Mouse (Mus musculus): ENCODE results near the gene Esrrg.

The Esrrg gene

DNA sequence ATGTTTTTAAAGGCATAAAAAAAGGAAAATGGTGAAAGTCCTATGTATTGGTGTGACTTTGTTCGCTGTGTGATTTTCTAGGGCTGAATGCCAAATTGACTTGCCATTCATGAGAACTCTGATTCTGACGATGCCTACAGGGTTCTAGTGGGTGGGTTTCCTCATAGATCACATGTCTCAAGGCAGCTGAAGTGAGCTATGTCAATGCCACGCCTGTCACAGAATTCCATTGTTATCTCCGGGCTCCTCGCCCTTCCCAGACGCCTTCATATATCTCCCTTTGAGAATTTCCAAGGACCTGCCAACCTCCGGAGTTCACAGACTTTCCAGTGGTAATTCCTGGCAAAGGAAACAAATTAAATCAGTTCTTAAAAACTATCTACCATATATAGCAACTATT is 493.2 kb downstream of the Esrrg start:
- DNase-seq: no peak

DNA sequence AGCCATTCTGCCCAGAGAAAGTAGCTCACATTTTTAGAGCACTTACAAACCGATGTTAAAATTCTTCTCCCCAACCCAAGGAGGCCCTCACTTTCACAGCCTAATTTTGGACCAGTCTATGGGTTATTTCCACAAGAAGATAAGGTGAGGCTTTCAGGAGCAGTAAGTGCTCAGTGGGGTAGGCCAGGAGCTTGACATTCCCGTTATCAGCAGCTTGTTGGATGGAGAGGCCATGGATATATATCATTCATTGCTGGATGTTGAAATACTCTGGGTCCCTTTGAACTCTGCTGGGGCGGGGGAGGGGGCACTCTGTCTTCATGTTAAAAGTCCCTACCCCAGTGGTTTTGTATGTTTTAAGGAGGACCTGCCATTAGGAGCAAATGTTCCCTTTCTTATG is 494.6 kb downstream of the Esrrg start:
- no peak for DNase-seq

DNA sequence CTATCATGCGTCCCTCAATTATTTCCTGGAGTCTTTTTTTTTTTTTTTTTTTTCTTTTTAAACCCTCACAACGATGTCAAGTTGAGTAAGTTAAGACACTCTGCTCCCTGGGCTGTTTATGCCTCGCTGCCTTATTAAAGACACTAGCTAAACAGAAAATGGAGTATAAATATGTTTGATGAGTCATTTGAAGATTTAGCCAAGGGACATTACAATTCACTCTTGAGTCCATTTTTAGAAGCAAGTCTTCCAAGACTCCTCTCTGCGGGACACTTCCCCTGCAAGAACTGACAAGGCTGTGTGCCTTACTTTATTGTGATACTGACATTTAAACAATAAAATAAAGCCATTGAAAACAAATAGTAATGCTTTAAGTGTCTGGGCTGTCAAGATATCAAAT is 496.9 kb downstream of the Esrrg start:
- DNase-seq: no peak

DNA sequence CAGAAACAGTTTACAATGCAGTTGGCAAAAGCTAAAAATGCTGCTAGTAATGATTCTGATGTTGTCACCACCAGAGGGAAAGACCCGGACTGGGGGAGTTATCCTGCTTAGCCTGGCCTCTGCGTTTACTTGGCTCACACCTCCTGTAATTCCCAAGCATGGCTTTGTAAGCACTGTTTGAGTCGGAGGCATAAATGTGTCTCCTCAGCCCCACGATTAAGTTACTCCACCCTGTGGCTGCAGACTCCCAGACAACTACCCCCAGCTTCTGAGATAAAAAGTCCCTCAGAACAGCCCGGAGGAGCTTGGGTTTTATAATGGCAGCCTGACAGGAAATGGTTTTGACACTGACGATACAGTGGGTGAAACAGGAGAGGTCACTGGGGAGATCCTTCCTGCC is 499.4 kb downstream of the Esrrg start:
- no peak for DNase-seq

DNA sequence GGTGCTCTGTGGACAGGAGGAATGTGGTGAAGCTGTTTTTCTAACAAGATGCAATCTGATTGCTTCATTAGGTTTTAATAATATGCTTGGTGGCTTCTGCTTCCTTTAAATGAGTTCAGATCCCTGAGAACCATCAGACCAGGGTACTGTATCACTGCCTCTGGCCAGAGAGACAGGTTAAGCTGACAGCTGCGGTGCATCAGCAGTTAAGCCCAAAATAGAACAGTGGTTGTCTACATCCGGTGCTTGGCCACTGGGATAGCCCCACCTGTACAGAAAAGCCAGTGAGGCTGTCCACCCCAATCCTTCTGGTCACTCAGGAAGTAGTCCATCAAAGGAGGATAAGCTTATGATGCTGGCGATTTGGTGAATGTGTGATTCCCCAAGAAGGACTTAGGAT is 503.0 kb downstream of the Esrrg start:
- DNase-seq: no peak

DNA sequence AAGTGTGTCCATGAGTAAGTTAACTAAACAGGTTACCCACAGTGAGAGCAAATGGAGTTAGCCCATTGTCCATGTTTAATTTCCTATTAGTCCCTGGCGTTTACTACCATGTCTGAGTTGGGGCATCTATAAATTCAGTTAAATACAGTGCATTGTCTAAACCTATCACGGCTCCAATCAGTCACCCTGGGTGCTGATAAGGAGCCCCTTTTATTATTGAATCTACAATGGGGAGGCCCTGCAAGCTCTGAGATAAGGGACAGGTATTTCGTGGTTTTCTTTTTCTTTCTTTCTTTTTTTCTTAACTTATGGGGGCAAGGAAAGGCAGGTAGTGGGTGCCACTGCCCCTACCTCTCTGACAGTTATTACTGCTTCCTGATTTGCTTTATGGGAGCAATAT is 504.6 kb downstream of the Esrrg start:
- no peak for DNase-seq

DNA sequence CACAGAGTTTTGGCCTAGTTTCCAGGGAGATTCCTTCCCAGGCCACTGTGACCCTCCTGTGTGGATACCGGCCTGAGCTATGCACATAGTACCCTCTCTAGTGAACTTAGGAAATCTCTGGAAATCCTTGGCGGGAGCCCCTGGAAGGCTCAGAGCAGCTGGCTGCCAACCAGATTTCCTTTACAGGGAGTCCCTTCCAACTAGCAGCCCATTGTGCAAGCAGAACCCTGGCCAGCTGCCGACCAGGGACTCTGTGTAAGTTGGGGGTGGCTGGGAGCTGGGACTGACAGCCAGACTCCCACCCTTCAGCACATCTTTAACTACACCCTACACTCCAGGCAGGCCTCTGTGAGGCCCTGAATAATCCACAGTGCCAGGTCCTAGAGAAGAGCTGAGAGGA is 509.5 kb downstream of the Esrrg start:
- no peak for DNase-seq

DNA sequence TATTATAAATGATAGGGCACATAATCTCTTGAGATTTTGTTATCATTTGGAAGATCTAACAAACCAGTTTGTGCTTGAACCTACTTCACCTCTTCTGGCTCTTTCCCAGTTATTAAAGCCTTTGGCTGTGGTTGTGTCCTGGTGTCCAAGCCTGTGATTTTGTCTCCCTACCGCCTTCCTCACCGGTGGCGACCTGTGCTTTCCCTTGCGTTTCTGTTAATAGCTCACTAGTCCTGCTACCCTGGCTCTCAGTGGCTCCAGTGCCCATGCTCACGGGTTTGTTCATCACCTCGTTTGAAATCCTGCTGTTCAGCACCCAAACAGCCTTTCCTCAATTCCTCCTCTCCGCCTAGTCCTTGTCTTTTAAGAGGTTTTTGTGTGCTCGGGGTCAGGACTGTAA is 511.2 kb downstream of the Esrrg start:
- DNase-seq: no peak

DNA sequence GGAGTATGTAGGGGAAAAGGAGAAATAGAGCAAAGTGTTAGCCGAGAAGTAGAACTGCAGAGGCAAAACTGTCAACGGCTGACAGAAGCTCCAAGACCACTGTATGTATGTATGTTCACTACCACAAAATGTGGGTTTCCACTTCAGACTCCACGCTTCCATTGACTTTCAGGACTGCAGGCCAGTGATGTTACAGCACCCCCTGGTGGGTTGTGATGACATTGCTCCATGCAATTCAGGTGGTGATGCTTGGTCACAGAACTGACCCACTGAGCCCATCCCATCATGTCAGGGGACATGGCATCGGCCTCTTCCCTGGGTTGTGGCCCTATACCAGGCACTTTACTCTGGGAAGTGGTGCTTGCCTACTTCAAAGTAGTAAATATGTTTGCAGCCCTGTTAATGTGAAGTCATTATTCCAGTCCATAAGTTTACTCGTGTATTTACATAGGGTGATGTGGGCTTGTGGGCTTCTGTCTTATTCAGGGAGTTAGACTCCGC is 517.0 kb downstream of the Esrrg start:
- no peak for DNase-seq

DNA sequence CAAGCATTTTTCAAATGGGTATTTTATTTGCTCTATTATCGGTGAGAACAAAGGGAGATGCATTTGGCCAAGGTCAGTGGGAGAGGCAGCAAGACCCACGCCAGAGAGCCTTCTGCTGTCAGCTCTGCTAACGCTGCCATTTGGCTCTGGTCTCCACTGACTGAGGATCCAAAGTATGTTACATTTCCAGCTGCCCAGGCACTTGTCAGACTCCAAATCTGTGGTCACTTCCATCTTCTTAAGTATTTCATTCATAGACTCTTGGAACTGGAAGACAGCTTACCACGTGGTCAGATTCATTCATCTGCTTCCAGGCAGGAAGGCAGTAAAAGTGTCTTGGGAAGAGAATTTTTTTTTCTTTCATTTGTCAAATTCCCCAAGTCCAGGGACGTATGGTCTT is 527.5 kb downstream of the Esrrg start:
- DNase-seq: no peak

DNA sequence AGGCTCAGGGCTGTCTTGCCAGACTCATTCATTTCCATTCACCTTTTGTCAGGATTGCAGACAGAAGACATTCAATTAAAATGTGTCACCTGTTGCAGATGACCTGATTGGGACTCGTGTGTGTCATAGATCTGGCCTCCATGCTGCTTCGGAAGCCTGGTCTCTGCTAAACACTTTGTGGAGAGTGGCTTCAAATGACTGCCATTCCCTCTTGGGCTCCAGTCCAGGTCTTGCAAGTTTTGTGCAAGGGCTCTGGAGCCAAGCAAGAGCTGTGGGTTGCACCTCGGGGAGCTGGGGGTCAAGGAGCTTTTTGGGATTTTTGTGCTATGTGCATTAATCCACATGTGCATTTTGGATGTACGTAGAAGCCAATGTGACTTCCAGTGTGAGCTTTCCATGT is 530.9 kb downstream of the Esrrg start:
- no peak for DNase-seq

DNA sequence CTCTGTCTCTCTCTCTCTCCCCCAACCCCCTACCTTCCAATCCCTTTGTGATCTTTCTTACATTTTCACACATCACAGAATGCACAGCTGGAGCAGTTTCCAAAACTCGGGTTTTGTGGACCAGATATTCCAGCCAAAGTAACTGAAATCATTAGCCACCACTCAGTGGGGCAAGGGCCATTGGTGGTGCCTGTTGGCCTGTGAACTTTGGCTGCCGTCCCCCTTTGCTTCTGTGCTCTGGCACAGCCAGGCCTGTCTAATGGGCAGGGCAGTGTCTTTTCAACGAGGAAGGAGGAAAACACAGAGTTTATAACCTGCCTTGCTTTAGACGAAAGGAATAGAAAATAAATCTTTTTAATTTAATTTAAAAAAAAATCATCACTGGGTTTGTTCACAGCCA is 531.6 kb downstream of the Esrrg start:
- no peak for DNase-seq

DNA sequence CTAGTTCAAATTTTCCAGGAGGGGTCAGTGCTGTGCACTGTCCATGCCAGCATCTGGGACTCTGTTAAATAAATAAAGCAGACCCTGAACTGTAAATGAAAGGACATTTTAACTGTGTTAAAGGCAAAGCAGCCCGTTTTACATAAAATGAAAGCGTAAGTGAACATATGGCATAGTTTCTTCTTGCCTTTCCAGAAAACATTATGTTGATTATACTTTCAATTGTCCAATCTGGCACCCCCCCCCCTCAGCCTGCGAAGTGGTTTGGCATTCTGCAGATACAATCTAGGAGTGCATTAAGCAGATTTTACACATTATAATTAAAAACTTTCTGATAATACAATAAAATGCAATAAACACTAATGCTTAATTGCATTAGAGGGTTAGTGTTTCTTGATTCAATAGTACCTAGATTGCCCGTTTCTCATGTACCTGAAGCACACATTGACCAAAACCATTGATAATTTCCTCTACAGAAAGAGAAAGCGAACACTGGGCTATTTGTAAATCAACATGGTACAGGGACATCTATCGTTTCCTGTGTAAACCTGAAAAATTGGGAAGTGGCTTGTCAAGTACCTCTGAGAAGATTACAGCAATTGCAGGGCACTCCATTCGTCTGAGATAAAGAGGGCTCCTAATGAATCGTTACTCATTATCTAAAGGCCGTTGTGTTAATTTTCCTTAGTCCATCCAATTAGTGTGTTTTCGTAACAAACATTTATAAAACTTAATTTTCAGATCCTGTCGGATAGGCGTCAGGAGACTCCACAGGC is 539.0 kb downstream of the Esrrg start:
- DNase-seq: no peak

DNA sequence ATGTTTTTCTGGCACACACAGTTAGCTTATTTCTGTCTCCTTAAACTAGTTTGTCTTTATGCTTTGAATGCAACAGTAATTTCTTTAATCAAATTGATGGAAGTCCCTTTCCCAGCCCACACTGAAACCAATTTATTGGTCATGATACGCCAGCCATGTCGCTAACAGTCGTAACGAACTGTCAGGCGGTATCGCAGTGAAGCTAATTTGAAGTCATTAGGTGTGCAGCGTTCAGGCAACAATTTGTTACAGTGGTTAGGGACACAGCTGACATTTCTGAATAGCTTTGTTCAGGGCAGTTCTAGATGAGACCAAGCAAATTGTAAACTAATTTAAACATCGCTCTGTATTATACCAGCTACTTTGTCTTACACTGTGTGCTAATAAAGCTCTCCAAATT is 542.5 kb downstream of the Esrrg start:
- no peak for DNase-seq

DNA sequence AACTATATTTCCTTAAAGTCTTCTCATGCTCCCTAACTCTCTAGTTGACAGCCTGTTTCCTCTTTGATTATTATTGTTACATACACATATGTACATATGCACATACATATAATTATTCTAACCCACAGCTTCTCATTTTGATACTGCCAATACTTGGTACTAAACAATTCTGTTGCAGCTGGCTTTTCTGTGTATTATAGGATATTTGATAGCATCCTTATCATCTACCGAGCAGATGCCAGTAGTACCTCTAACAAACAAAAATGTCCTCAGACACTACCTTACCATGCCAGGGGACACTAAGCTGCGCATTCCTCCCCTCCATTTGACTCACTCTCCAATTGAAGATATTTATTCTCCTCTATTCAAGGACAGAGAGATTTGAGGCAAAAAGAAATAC is 543.4 kb downstream of the Esrrg start:
- no peak for DNase-seq

DNA sequence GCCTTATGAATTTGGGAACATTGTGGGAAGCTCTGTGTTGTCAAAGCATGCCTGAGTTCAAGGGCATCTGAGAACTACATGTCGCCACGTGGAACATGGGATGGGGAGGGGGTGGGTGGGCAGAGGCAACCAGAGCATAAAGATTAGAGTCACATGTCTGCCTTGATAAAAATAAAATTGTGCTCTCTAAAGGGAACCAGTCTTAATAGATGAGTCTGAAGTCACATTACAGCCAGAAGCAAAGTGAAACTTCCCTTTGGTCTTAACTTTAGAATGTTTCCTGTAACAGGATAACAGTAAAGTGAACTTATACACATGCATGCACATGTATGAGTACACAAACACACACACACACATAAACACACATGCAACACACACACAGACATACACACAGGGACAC is 545.1 kb downstream of the Esrrg start:
- DNase-seq: no peak

DNA sequence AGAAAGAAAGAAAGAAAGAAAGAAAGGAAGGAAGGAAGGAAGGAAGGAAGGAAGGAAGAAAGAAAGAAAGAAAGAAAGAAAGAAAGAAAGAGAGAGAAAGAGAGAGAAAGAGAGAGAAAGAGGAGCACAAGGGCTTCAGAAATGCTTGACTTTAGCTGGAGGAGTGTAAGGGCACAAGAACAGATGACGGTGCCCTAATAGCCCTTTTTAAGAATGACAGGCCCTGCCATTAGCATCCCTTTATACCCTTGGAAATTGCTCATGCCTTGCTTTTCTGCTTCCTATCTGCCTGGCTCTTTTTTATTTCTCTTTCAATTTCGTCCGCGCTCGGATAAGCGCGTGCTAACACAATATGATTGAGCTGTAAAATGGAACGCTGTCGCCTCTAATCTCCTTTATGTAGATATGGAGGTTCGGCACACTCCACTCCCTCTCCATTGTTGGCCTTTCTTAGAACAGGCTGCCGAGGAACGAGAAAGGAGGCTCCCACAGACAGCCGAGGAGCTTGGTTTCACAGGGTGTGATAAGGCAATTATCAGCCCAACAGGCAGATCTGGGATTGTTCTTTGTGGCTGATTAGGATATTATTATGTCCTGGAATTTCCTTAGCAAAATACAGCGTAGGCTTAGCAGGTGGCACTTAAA is 546.0 kb downstream of the Esrrg start:
- DNase-seq: no peak

DNA sequence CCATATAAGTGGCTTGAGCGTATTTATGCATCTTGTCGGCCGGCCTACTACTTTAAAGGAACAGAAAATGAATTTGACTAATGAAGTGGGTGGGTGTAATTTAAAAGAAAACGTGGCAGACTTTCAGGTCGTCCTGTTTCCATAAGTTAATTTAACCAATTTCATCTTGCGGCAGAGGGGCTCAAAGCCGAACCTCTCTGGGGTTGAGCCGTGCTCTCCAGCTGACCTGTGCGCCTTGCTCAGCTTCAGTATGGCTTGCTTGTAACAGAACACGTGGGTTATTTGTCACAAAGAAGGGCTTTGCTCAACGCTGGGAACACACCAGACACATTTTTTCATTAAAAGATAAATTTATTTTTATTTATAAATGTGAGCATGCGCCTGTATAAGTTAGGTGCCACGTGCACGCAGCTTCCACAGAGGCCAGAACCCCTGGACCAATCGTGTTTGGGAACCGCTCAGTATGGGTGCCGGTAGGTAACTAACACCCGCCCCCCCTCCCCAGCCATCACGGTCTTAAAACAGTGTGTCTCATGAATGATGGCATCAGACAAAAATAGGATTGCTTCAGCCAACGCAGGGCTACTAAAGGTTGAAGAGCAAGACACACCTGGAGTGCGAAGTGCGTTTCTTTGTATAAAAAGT is 546.7 kb downstream of the Esrrg start:
- DNase-seq: no peak

DNA sequence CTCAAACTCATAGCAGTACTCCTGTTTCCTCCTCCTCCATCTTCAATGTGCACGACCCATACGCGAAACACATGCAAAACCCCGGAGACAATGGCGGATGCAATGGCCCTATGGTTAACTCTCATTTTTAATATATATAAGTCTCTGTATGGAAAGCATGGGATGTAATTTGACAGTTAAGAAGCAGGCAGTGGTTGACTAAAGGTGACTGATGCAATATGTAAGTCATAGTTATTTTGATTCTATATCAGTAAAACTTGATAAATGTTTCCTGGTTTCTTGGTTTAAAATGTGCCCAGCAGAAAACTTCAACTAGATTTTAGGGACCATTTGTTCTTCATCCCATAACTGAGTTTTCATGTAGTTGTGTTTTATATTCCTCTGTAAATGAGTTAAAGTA is 547.9 kb downstream of the Esrrg start:
- DNase-seq: no peak

DNA sequence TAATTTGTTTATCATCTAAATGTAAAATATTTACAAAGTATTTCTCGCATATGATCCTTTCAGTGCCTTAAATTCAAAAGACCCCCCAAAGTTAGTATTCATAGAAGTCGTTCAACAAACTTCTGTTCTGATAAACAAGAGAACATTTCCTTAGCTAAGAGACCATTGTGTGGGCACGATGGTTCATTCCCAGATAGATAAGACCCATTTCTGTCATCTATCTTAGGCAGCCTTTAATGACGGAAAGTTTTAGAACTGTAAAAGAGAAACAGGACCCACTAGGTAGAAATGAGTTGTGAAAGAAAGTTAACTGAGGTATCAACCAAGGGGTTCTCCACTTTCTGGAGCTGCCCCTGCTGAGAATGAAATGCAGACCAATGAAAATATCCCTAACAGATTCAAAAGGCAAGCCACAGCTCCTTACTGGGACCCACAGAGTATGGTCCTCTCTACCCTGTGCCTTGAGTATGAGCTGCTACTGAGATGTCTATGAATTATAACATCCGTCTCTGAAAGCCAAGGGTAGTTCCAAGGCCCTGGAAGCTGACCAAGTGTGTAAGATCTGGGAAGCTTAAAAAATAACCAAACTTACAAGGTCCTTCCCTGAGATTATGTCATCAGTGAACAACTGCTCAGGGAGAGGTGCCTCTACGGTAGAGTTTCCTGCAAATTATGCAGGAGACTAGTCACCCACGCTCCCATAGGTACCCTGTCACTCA is 548.8 kb downstream of the Esrrg start:
- DNase-seq: no peak

DNA sequence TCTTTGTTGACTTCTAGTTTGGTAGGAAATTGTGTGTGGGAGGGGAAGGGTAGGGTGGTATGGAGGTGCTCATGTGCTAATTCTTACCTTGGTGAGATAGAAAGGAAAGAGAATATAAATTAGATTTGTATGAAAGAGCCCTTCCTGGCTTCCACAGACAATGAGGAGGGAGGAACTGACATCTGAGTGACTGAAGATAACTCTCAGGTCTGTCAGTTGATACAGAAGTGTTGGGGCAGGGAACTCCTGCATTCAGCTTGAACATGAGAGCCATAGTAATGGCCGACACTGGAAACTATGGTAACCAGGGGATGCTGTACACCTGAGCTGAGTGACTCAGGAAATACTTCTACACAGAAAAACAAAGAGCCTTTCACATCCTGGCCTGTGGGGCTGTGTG is 550.1 kb downstream of the Esrrg start:
- no peak for DNase-seq

DNA sequence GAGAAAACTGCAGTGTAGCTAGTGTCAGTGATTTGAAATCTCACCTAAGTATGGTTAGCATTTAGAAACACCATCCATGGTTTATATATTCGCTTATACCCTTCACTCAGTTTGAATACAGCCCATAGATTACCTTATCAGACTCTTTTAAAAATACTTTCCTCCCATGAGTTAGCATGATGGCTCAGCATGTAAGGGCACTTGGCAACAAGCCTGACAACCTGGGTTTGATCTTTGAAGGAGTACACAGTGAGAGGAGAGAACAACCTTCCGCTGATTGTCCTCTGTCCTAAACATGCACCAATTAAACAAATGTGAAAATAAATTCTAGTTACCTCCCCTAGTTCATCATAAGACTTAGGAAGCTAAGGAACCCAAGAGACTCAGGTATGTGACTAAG is 550.5 kb downstream of the Esrrg start:
- DNase-seq: no peak

DNA sequence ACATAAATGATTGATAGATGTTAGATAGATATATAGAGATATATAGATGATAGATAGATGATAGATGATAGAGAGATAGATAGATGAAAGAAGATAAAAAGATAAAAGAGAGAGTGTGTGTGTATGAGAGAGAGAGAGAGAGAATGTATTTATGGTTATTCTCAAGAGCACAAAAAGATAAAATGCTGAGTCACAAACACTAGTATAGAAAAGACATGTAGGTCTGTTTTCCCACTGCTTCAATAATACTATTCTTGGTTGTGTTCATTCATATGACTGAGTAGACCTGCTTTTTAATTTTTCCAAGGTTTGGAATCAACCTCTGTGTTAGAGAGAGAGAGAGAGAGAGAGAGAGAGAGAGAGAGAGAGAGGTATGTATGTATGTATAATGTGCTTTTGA is 554.5 kb downstream of the Esrrg start:
- no peak for DNase-seq

DNA sequence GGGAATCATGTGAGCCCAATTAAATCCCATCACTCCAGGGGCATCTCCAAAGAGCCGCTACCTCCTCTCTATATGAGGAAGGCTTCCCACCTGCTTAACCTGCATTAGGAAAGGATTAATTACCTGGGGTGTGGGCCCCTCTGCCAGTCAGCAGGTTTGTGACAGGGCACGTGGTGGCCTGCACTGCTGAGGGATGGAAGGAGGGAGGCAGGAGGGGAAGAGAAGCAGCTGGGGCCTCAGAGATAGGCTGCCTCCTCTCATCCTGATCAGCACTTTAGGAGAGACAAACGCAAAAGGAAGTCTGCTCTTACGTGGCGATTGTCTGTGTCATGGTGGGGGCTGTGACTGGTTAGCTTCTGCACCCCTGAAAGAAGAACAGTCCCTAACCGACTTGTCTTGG is 555.7 kb downstream of the Esrrg start:
- no peak for DNase-seq

Data from cerebellum, adult 11-12 months (tissue).